Mouse (Mus musculus): ENCODE data around the gene Camk1d. TPM values are rescaled to one million over a fixed set of nuclear protein-coding genes. Genes with fewer than 3 reads are reported as not detected.
"Not testable (repeated sequence)": the region's sequence is repeated elsewhere in the genome, so short reads cannot be mapped to it uniquely, and the experiment has no call there.

The Camk1d gene
- polyA plus RNA-seq, 1 experiment from 2014 or later = 7.6 TPM

GRCm38 (mm10) chr2:5258250-5258649 is 456.1 kb downstream of the Camk1d start:
- H3K27me3 ChIP-seq (replicated peaks) = no peaks in the 10 kb centered on the region
- 69% methylated on average over 3 of the region's 3 CpGs for WGBS
- no peaks in the 10 kb centered on the region for H3K4me1 ChIP-seq
- no peaks in the 10 kb centered on the region for H3K9me3 ChIP-seq (replicated peaks)
- no peak overlapping the region for H3K4me2 ChIP-seq
- H3K4me3 ChIP-seq (replicated peaks) = no peak overlapping the region
- no peak overlapping the region for H3K27ac ChIP-seq (replicated peaks)
- H3K36me3 ChIP-seq = no peaks in the 10 kb centered on the region
- no peak overlapping the region for H3K9ac ChIP-seq (replicated peaks)
- no peak for ATAC-seq (ENCODE audit: low FRiP score)

- Histone ChIP-seq H3K9ac (replicated peaks) (no peak overlapping the region), H3K4me3 (replicated peaks) (no peak overlapping the region), H3K4me2 (no peak overlapping the region), H3K9me3 (replicated peaks) (no peaks in the 10 kb centered on the region), H3K36me3 (no peaks in the 10 kb centered on the region), H3K27ac (replicated peaks) (no peak overlapping the region), H3K27me3 (replicated peaks) (no peaks in the 10 kb centered on the region), H3K4me1 (no peaks in the 10 kb centered on the region)
- 75% methylated on average over 12 of the region's 12 CpGs for WGBS
- ATAC-seq (ENCODE audit: low FRiP score) = no peak
These were observed 464.3 kb downstream of the Camk1d start for GRCm38 (mm10) chr2:5249969-5250368.

GRCm38 (mm10) chr2:5249199-5249598 is 465.1 kb downstream of the Camk1d start:
- H3K27ac ChIP-seq (replicated peaks); H3K4me1 ChIP-seq; H3K36me3 ChIP-seq; H3K4me3 ChIP-seq (replicated peaks); H3K9ac ChIP-seq (replicated peaks); H3K4me2 ChIP-seq; ATAC-seq (ENCODE audit: low FRiP score); H3K9me3 ChIP-seq (replicated peaks); H3K27me3 ChIP-seq (replicated peaks): not testable (repeated sequence)
- 94% methylated on average over 6 of the region's 6 CpGs for WGBS

Other genes starting within 250 kb of the Camk1d start
- gene Nudt5, start 130.5 kb upstream of the Camk1d start, polyA plus RNA-seq (2015; fragmentation: Nextera tagmentation; extraction: Ambion mirVana) = 28.8 and 40.0 TPM in 2 replicates
- 275 and 295 TPM in 2 replicates for gene Cdc123, start 130.6 kb upstream of the Camk1d start, polyA plus RNA-seq (2015; fragmentation: Nextera tagmentation; extraction: Ambion mirVana)
- 0.83 and 1.8 TPM in 2 replicates for gene Gm13199, start 148.4 kb upstream of the Camk1d start, polyA plus RNA-seq (2015; fragmentation: Nextera tagmentation; extraction: Ambion mirVana)
- gene Sec61a2, start 180.9 kb upstream of the Camk1d start, polyA plus RNA-seq (2015; fragmentation: Nextera tagmentation; extraction: Ambion mirVana) = 118 and 122 TPM in 2 replicates
- 6.1 and 6.5 TPM in 2 replicates for gene Dhtkd1, start 228.3 kb upstream of the Camk1d start, polyA plus RNA-seq (2015; fragmentation: Nextera tagmentation; extraction: Ambion mirVana)
- gene Upf2, start 237.0 kb upstream of the Camk1d start, polyA plus RNA-seq (2015; fragmentation: Nextera tagmentation; extraction: Ambion mirVana) = 7.3 and 8.0 TPM in 2 replicates

All from neural tube, embryonic 15.5 days (tissue).